Mouse (Mus musculus): ENCODE measurements around the gene Zfp296.
"Not testable (repeated sequence)": the region's sequence is repeated elsewhere in the genome, so short reads cannot be mapped to it uniquely, and the experiment has no call there.

The Zfp296 gene

DNA sequence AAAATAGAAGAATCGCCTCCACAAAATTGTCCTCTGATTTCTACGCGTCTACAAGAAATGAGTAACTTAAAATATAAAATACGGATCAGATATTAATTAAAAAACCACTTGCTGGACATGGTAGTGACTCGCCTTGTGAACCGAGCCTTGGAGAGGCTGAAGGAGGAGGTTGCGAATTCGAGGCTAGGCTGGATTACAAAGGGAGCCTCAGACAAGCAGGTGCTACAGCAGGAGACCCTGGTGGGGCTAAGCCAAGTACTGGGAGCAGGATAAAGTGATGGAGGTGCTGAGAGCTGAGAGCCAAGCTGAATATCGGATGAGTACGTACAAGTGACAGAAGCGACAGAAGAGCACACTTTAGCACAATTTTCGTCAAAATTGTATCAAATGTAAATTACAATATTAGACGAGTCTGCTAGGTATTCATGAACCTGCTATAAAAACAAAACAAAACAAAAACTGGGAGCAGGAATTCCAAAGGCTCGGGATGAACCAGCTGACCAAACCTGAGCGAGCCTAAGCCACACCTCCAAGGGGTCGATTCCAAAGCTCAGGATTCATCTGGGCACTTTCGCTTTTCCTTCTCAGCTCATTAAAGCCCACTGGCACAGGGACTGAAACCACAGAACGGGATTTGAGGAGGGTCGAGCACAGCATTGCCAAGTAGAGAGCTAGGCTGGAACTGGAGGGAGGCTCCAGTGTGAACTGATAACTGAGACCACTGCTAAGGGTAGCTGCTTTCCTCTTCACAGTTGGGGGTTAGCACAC lies 14.3 kb upstream of the Zfp296 start, which contains the start of gene Ppp1r37:
TSS of gene Ppp1r37 (minus strand) at position 434 of the 768 bp plus-strand sequence.
- DNase-seq (ENCODE audit: low spot score): no peak

DNA sequence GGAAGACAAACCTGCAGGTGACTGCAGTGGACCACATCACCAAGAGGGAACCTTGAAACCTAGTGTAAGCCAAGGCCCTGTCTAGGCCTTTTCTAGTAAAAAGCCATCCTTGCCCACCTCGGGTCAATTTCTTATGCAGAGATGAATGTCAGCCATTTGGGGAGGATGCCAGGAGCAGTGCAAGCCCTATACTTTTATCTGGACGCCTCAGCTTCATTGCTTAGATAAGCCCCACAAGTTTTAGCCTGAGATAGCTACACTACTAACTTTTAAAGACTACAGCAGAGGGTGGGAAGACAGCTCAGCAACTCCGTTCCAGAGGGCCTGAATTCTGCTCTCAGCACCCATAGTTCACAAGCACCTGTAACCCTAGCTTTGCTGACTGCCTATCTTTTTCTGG lies 13.2 kb upstream of the Zfp296 start:
- DNase-seq (ENCODE audit: low spot score): no peak

DNA sequence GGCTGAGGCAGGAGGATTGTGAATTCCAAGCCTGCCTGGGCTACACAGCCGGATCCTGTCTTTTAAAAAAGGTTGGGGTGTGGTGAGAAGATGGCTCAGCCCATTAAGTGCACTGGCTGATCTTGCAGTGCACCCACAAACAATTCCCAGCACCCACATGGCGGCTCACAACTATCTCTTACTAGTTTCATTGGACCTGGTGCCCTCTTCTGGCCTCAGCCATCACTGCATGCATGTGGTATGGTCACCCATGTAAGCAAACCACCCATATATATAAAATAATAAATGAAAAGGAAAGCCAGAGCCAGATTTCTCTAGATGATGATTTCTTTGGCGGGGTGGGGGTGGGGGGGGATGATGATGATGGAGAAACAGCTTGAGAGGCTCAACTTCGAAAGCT lies 12.6 kb upstream of the Zfp296 start:
- no peak for DNase-seq (ENCODE audit: low spot score)

DNA sequence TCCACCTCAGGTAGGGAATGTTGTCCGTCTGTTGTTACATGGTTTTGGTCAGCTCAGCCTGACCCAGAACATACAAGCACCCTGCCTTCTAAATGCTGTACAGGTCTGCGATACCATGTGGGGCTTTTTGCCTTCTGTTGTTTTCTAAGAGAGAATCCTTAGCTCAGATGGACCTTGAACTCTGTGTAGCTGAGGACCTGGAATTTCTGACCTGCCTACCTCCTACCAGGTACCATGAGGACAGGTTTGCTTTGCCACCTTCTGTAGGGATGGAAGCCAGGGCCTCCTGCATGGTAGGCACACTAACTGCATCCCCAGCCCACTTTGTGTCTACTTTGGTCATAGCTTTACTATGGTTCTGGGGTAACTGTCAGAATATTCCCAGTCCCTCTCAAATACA lies 11.3 kb upstream of the Zfp296 start:
- DNase-seq (ENCODE audit: low spot score): no peak

DNA sequence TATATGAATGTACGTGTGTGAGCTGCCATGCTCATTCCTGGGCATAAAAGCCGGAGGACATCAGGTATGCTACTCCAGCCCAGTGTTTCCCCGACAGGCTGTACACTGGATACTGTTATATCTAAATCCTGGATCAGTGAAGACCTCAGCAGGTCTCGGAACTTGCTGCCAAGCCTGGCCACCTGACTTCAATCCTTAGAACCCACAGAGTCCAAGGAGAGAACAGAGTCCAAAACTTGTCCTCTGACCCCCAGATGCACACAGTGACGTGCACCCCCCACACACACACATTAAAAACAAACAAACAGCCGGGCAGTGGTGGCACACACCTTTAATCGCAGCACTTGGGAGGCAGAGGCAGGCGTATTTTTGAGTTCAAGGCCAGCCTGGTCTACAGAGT lies 9.7 kb upstream of the Zfp296 start:
- no peak for DNase-seq (ENCODE audit: low spot score)

DNA sequence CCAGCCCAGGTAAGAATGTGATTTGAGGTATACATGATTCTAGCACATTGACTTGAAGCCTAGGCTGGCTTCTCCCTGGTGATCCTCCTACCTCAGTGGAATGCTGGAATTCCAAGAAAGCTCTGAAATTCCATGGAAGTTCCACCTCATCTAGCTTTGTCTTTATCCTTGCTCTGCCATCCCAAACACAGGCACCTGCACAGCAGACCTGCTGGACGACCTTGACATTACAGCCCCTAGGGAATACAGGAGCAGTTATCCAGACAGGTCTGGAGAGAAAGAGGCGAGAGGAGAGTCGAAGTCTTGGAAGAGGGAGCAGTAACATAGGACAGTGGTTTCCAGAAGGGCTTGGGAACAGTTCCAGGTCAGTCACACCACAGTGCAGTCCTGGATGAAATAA lies 7.4 kb upstream of the Zfp296 start:
- DNase-seq (ENCODE audit: low spot score): no peak

DNA sequence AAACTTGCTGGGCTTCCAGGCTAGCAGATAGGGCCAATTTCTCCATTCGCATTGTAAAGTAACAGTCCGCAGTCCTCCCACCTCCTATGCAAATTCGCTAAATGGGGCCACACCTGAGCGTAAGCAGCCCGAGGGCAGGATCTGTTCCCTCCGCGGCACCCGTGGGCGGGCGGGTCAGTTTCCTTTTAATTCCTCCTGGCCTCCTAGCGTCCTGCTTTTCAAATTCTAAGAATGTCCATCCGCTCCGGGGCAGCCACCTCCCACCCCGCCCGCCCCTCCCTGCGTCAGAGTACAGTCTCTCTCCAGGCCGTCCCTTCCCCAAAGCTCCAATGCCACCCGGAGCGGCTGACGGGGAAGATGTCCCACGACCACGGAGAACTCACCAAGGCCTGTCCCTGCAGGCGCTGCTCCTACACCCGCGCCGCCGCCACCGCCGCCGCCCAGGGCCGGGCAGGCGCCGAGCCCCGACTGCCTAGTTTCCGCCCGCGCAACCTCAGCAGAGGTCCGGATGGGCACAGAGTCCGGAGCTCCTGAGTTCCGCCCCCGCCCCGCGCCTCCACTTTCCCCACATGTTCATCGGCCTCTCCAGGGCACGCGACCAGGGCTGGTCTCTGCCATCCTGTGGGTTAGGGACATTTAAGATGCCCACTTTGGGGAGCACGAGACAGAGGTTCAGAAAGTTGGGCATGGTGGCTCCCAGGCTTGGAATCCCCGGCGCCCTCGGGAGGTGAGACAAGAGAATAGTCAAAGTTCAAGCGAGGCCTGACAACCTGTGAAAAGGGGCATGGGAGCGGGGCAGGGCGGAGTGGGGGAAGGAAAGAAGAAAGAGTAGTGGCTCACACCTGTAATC lies 3.9 kb upstream of the Zfp296 start:
- DNase-seq (ENCODE audit: low spot score): peak; percentile 77

DNA sequence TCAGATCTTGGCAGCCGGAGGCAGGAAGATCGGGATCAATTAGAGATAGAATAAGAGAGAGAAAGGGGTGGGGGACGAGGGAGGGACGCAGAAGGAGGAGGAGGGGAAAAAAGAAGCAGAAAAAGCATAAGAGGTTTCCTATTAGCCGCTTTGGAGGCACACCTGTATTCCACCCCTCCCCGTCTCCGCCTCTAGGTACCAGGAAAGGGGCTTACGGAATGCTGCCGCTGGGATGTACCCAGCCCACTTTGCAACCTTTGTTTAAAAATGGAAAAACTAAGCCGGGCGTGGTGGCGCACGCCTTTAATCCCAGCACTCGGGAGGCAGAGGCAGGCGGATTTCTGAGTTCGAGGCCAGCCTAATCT lies 3.3 kb upstream of the Zfp296 start:
- no peak for DNase-seq (ENCODE audit: low spot score)

DNA sequence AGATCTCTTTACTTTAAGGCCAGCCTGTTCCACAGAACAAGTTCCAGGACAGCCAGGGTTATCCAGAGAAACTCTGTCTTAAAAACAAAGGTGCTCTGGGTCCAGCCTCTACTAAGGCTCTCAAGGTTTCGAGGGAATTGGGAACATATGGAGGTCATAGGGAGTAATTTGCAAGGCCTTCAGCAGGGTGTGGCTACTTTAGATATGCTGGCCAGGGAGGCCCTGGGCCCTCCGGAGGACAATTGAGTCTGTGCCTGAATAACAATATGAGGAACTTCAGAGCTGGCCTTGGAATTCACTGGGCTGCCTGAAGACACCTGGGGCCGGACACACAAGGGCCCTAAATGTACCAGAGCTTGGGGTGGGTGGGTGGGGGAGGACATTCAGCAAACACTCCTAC lies 1.5 kb upstream of the Zfp296 start:
- DNase-seq (ENCODE audit: low spot score): no peak

DNA sequence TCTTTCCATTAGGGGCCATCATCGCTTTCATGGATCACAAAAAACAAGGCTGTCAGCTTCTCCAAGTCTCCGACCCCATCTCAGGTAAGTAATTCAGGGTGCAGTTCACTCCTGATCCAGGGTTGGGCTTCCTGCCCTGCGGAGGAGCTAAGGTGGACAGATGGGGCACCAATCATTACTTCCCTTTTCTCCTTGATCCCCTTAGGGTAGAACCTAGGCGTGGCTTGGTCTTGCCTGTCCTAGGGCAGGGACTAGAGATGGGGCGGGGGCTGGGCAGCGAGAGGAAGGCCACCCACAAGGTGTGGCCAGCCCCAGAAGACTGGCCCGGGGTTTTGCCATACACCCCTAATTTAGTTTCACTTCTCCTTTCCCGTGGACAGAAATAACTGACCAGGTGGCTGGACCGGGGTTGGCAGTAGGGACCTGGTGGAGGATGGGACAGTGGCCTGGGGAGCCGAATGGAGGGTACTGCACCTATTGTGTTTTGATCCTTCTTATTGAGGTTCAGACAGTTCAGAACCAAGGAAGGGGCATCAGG lies 859 bp downstream of the Zfp296 start:
- no peak for DNase-seq (ENCODE audit: low spot score)

DNA sequence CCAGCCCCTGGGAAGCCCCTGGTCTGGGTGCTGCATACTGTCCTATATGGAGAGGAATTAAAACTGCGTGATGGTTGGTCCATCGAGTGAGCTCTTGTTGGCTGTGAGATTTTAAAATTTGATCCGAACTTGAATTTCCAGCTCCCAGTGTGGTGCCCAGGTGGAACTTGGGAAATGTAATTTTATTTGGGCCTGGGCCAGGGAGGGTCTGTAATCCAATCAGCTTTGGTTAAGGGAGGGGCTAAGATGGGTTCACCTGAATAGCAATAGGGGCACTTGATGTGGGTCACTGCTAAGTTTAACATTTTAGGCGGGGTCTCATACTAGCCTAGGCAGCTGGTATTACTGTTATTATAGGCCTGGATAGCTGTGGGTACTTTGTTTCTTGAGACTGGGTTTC lies 1.3 kb downstream of the Zfp296 start:
- DNase-seq (ENCODE audit: low spot score): no peak

DNA sequence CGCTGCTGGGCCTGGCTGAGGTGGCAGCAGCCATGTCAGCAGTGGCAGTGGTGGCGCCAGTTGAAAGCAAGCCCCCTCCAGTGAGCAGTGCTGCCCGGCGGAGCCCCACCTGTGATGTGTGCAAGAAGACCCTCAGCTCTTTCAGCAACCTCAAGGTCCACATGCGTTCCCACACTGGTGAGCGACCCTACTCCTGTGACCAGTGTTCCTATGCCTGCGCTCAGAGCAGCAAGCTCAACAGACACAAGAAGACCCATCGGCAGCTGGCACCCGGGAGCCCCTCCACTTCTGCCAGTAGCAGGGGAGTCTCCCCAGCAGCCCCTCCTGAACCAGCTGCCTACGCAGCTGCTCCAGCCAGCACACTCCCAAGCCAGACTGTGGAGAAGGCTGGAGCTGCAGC lies 2.7 kb downstream of the Zfp296 start:
- no peak for DNase-seq (ENCODE audit: low spot score)

DNA sequence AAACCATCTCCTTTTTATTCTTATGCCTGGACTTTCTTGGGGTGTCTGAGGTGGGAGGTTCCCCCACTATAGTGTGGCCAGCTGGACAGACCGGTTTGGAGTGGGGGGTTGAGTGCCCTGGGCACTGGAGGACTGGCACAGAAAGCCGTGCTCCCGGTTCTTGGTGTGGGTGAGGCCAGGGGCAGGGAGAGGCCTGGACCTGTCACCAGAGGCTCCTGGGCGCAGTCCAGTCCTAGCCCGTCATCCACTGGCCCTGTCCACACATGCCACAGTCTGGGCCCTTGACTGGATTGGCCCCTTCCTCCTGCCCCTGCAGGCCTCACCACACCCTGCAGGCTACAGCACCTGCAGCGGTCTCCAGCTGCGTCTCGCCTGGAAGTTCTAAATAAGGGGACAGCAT lies 3.5 kb downstream of the Zfp296 start:
- no peak for DNase-seq (ENCODE audit: low spot score)

DNA sequence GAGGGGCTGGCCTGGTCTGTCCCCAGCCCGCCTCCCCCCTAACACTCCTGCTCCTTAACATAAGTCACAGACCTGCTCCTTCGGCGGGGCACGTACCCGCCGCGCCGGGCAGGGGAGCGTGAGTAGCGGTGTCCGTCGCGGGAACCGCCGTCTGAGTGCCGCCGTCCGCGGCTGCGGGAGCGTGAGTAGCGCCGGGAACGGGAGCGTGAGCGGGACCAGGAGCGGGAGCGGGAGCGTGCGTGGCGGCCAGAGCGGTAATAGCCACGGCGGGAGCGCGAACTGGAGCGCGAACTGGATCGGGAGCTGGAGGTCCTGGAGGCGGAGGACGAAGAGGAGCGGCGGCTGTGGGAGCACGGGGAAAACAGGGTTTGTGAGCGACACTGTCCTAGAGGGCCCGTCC lies 9.2 kb downstream of the Zfp296 start:
- DNase-seq (ENCODE audit: low spot score): no peak

DNA sequence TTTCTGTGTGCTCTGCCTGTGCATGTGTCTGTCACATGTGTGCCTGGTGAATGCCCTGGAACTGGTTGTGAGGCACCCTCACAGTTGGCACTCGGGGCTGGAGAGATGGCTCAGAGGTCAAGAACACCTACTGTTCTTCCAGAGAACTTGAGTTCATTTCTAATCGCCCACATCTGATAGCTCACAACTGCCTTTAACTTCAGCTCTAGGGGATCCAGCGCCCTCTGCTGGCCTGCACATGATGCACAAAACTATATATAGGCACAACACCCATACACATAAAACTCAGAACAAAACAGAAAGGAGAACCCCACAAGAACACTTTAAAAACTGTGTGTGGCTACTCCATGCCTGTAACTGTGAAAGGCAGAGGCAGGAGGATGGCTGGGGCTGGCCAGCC lies 12.1 kb downstream of the Zfp296 start:
- DNase-seq (ENCODE audit: low spot score): no peak

DNA sequence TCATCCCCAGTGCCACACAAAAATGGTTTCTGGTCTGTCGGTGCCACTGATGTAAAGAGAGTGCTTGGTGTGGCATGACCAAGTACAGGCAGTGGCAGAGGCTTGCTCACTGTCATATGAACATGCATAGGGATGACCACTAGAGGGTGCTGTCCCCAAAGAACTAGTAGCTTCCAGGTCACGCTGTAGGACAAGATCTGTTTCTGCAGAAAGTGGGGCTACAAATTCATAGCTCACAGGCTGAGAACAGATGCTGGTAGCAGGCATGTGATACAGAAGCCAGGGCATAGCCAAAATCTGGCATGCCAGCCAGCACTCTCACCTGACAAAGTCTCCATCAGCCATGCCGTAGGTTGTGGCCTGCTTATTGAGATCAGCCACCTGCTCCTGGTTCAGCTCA lies 12.8 kb downstream of the Zfp296 start:
- DNase-seq (ENCODE audit: low spot score): peak; percentile 66

DNA sequence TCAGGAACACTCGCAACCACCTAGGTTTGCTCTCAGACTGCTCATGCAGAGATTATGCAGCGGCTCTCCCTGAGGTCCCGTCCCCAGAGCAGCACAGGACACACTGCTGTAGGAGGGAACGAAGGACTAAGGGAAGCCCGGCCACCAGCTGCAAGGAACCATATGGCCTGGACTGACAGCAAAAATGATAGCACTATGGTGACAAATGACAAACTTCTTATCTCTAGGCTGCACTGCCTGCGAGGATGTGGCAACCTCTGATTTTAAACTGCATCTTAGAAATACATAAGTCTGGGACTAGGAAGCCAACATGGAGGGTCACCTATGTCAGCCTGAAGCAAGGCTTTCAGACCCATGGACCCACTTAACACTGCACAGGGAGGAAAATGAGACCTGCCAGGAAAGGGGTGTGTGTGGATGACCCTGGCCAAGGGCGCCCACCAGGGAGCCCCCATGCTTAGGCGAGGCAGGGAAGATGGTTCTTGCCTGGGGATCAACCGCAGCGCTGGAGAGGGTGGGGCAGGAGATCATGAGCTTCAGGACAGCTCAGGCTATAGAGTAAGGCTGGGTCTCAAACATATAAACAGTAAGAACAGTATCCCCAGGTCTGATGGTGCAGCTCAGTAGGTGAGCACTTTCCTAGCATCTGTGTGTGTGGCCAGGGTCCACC lies 16.1 kb downstream of the Zfp296 start:
- no peak for DNase-seq (ENCODE audit: low spot score)

DNA sequence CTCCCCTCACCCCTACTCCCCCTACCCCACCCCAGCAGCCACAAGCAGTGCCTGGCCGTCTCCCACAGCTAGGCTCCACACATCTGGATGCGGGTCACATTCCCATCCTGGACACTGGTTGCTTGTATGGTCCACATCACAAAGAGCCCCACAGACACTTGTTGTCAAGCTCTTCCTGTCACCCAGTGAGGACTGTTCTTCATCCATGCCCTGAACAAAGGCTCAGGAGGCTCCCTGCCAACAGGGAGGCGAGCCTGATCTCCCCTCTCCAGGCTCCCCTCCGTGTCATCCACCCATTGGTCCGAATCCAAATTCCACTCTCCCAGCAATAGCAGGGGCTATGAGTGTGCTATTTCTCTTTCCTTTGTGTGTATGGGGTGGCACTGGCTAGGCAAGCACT lies 23.5 kb downstream of the Zfp296 start:
- DNase-seq (ENCODE audit: low spot score): no peak

DNA sequence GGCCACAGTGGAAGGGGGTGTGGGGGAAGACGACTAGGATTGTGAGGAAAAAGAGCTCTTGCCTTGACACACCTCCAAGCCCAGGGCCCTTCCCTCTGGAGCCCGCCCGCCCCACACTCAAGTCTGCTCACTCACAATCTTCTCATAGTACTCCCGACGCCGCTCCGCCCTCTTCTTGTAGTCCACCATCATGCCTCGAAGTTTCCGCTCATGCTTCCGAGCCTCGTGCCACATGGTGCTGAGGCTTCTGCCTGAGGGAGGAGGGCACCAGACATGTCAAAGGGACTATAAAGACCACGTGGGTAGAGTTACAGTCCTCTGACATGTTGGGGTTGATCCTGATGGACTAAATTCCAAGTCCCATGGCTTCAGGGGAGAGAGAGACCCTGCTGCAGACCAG lies 26.0 kb downstream of the Zfp296 start:
- DNase-seq (ENCODE audit: low spot score): no peak

DNA sequence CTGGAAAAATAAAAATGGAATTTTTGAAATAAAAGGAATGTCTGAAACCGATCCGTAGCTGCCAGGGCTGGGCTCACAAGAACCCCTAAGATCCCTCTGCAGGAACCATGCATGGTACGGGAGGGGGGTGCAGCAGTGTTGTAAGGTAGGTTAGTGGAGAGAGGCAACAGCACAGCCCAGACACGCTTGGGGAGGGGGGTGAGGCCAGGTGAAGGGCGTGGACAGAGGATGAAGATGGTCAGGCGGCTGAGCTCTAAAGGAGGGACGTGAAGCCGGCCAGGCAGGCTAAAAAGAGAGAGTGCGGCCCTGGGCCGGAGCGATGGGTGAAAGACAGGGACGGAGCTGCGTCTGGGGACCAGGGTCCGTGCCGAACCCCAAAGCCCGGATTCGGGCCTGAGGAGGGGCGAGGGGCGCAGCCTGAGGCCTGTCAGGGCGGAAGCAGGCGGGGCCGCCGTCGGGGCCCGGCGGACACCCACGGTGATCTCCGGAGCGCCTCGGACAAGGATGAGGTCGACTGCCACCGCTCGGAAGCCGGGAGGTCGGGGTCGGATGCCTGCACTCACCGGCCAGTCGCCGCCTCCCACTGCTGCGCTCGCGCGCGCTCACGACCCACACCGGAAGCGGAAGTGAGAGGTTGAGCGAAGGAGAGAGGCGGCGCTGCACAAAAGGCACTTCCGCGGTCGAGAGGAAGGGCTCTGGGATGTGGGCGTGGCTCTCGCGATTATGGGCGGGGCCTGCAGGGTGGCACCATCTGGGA lies 26.9 kb downstream of the Zfp296 start, which contains the start of gene Clasrp:
TSS of gene Clasrp (minus strand) at position 638 of the 757 bp plus-strand sequence.
- peak; percentile 97 for DNase-seq (ENCODE audit: low spot score)

DNA sequence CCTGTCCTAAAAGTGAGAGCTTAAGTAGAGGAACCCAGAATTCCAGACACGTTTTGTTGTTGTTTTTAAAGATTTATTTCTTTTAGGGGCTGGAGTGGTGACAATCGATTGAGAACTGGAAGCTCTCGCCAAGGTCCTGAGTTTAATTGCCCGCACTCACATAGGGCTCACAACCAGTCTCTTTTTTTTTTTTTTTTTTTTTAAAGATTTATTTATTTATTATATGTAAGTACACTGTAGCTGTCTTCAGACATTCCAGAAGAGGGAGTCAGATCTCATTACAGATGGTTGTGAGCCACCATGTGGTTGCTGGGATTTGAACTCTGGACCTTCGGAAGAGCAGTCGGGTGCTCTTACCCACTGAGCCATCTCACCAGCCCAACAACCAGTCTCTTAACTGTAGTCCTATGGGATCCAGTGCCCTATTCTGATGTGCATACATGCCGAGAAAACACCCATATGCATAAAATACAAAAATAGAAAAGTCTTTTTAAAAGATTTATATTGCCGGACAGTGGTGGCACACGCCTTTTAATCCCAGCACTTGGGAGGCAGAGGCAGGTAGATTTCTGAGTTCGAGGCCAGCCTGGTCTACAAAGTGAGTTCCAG lies 27.6 kb downstream of the Zfp296 start:
- not testable (repeated sequence) for DNase-seq (ENCODE audit: low spot score)
